Mouse (Mus musculus): ENCODE data around the gene Spata9.

Gene Spata9

GRCm38 (mm10) chr13:75992169-75993028 is 25.4 kb downstream of the Spata9 start:
- peak; percentile 4 for DNase-seq (ENCODE audit: low read depth, low spot score)

GRCm38 (mm10) chr13:76003272-76003671 is 36.3 kb downstream of the Spata9 start:
- no peak for DNase-seq (ENCODE audit: low read depth, low spot score)

GRCm38 (mm10) chr13:76014511-76014910 is 47.6 kb downstream of the Spata9 start:
- no peak for DNase-seq (ENCODE audit: low read depth, low spot score)

- DNase-seq (ENCODE audit: low read depth, low spot score) = no peak
Measured at GRCm38 (mm10) chr13:76017465-76017864, 50.5 kb downstream of the Spata9 start.

GRCm38 (mm10) chr13:76017974-76018843 is 51.3 kb downstream of the Spata9 start, which contains the start of gene Rfesd:
TSS of gene Rfesd (minus strand) at chr13:76018719.
- peak; percentile 97 for DNase-seq (ENCODE audit: low read depth, low spot score)

GRCm38 (mm10) chr13:76018844-76019400 is 52.0 kb downstream of the Spata9 start:
- DNase-seq (ENCODE audit: low read depth, low spot score) = no peak

GRCm38 (mm10) chr13:76021782-76022181 is 54.8 kb downstream of the Spata9 start:
- DNase-seq (ENCODE audit: low read depth, low spot score) = no peak

- DNase-seq (ENCODE audit: low read depth, low spot score) = no peak
Measured at GRCm38 (mm10) chr13:76024588-76024987, 57.6 kb downstream of the Spata9 start.

- DNase-seq (ENCODE audit: low read depth, low spot score) = no peak
Measured at GRCm38 (mm10) chr13:76042455-76042854, 75.5 kb downstream of the Spata9 start.

- no peak for DNase-seq (ENCODE audit: low read depth, low spot score)
Measured at GRCm38 (mm10) chr13:76044971-76045370, 78.0 kb downstream of the Spata9 start.

Measured in embryo, embryonic 11.5 days (tissue).